Mouse (Mus musculus): ENCODE measurements at regions not wholly inside any gene's neighbourhood (a gene's known extent, or its start where the extent isn't known, plus 50 kb on each side); places are given as distances from the start of the nearest gene placed in this dataset.

DNA sequence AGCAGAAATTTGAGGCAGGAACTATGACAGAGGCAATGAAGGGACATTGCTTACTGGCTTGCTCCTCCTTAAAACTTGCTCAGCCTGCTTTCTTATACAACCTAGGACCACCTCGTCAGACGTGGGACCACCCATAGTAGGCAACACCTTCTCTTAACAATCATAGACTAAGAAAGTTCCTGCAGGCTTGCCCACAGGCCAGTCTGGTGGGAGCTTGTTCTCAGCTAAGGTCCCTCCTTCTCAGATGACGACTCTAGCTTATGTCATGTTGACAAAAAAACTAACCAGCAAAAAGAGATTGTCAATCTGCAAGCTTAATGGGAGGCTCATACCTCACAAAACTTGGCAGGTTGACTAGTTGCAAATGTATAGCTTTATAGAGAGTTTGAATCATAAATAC is 56.5 kb upstream of the Lsm6 start:
- no peak for DNase-seq (ENCODE audit: low spot score in 2 of 2)

DNA sequence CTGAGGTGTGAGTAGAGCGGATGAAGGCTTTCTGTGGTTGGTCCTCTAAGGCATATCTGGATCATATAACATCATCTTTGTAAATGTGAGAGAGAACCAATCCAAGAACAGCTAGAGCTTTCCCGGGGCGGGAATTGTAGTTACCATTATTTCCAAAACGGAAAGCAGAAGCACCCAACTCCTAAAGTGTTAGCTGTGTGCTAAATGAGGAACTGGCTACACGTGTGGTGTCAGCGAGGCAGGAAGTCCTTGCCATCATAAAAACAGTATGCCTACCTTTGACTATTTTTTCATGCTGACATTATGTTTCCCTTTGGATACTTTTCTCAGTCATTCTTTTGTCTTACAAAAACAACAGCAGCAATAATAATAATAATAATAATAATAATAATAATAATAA is 68.8 kb upstream of the Lsm6 start:
- no peak for DNase-seq (ENCODE audit: low spot score in 2 of 2)

GRCm38 (mm10) chr8:78890571-78890970 is 69.6 kb upstream of the Lsm6 start:
- DNase-seq (ENCODE audit: low spot score in 2 of 2) = no peak

DNA sequence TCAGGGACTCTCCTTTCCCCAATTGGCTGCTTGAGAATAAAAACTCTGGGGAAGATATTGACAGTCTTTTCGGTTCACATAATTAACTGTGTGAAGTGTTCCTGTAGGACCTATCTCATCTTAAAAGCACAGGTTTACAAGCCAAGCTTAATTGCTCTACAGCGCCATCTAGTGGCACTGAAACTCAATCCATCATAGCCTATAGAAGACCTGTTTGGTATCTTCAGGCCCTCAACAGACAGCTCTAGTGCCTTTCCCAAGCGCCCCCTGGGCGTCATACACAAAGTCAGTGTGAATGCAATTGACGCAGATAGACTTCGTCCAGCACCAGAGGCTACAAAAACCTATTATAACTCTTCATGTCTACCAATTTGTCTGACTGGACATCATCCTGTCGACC is 78.9 kb upstream of the Lsm6 start:
- DNase-seq (ENCODE audit: low spot score in 2 of 2) = peak; percentile 14

DNA sequence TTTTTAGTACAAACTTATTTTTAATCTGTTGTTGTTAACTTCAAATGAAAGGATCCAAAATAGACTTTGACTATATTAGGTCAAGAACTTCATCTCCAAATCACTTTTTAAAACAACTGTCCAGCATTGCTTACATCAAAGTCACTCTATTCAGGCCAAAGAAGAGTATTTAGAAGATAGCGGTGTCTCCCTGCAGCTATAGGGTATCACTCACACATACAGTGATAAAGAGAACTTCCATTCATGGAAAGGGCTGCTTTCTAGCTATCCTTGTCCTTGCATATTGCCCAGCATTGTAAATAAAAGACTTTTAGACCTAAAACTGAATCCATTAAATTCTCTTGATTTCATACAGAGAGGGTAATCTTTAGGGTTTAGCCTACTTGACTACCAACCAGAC is 82.1 kb upstream of the Lsm6 start:
- DNase-seq (ENCODE audit: low spot score in 2 of 2) = no peak

DNA sequence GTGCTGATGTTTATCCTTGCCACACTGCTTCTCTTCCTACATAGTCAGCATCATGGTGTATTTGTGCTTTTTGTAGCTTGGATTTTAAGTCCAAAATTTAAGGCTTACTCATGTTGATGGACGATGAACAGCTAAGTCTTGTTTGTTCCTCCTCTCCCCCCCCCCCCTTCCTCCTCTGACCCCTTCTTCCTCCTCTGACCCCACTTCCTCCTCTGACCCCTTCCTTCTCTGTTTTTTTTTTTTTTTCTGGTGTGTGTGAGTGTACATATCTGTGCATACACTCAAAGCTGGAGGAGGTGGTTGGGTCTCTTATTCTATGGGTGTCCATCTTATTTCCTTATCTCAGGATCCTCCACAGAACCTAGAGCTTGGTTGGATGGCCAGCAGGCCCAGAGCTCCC is 87.0 kb upstream of the Lsm6 start:
- DNase-seq (ENCODE audit: low spot score in 2 of 2) = no peak

GRCm38 (mm10) chr8:78911288-78911873 is 90.4 kb upstream of the Lsm6 start:
- no peak for DNase-seq (ENCODE audit: low spot score in 2 of 2)

DNA sequence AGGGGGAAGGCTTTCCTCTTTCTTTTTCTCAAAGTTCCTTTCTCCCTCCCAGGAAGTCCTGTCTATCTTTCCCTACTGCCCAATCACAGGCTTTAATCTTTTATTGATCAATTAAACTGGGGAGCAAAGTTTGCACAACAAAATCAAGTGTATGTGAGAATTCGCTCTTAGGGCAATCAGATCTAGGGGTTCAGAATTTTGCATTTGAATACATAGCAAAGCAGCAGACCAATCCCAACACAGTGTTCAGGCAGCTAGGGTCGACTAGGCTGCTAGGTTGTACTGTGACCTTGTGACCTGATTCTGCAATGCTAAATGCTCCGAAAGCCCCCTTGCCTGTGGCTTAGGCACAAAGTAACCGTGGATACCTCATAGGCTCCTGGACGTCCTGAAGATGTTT is 91.5 kb upstream of the Lsm6 start:
- no peak for DNase-seq (ENCODE audit: low spot score in 2 of 2)

DNA sequence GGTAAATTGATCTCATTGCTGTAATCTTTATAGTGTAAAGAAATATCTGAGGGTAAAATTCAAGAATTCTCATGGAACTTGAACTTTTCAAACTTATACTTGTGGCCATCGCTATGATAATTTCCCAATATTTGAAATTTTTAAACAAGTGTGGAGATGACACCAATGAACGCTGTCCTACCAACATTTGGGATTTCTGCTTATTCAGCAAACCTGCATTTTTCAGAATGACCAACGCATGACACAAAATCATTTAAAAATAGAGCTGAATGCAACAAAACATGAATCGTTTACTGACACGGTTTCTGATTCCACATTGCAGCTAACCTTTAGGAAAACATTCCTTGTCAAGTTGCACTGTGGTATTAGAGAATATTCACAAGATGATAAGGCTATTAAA is 92.9 kb upstream of the Lsm6 start:
- no peak for DNase-seq (ENCODE audit: low spot score in 2 of 2)

DNA sequence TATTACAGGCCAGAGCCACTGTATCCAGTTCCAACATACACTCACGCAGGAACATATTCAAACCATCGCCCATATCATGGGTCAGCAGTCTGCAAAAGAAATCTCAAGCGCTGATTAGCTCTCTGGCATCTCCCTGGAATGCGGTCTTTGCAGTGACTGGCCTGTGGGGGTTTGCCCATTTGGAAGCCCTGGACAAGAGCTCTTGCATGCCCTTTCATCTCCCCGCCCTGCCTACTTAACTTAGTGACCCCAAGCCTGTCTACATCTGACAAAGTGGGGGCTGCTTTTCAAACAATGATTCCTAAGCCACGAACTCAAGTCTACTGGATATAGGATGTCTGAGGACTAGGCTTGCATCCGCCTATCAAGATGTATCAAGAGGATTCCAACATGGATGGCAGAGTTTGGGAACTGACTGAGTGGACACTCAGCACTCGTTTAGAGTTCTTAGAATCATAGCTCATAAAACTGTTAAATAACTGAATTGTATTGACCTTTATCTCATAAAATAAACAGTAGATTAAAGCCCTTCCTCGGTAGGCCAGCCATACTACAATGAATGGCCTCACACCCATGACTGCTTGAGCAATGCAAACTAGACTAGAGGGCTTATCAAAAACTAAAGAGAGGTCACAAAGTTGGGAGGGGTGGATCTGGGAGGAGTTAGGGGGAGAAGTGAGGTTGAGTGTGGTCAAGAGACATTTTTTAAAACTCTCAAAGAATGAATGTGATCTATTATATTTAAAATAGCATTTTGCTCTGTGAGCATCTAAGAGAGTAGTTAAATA is 97.4 kb upstream of the Zfp827 start:
- no peak for DNase-seq (ENCODE audit: low spot score in 2 of 2)

DNA sequence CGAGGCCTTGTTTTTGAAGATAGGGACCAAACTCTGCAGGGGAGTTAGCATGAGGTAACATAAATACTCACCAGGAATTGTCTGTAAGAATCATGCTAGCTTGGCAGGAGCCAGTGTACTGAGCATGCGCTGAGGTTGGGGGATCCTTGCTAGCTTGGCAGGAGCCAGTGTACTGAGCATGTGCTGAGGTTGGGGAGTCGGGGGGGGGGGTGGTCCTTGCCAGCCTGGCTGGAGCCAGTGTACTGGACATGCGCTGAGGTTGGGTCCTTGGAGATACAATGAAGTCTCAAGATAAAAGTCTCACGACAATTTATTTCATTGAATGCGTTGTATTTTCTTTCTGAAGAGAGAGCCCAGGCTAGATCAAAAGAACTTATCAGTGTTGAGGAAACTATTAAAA is 96.2 kb upstream of the Zfp827 start:
- no peak for DNase-seq (ENCODE audit: low spot score in 2 of 2)

DNA sequence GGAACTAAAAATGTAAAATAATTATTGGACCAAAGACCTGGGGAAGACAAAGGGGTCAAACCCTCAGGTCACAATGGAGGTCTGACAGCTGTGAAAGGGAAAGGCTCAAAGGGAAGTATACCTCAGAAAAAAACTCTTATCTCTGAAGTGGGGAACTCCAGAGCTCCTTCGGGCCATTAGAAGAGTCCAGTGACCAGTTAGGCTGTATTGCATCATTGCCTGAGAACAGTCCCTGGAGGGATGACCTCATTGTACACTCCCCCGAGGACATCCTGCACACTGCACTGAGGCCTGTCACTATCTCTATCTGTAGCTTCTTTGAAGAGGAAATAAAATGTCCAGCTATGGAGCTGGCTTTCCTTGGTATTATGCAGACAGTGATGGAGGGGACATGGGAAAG is 88.2 kb upstream of the Zfp827 start:
- no peak for DNase-seq (ENCODE audit: low spot score in 2 of 2)

DNA sequence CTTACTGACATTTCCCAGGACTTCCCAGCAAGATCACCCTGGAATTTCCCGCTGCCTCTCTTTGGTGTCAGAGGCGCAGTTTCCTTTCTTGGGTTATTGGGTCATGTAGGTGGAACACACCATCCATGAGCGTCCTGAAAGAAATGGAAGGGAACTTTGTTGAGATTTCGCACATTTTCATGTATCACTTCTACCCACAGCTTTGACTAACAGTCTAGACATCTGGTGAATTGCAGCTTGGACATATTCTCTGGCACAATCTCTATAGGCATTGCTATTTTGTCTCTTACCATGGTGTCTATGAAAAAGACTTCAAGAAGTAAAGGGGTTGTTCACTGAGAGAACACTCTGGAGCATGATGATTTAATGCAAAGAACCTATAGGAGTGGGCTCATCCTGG is 86.7 kb upstream of the Zfp827 start:
- DNase-seq (ENCODE audit: low spot score in 2 of 2) = no peak

GRCm38 (mm10) chr8:78944367-78944766 is 83.9 kb upstream of the Zfp827 start:
- DNase-seq (ENCODE audit: low spot score in 2 of 2) = no peak

DNA sequence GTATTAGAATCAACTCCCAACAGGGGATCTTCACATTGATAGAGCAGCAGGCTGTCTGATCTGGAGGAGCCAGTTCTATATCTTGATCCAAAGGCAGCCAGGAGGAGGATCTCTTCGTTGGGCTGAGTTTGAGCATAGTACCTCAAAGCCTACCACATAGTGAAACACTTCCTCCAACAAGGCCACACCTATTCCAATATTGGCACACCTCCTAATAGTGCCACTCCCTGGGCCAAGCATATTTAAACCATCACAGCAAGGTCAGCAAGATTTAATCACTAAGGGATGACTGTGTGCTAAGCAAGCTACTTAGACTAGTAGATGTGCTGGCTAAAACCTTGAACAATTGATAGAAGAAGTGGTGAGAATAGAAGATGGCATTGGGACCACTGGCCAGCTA is 82.6 kb upstream of the Zfp827 start:
- DNase-seq (ENCODE audit: low spot score in 2 of 2) = no peak

GRCm38 (mm10) chr8:78946085-78946484 is 82.2 kb upstream of the Zfp827 start:
- no peak for DNase-seq (ENCODE audit: low spot score in 2 of 2)

GRCm38 (mm10) chr8:78975034-78975433 is 53.2 kb upstream of the Zfp827 start:
- DNase-seq (ENCODE audit: low spot score in 2 of 2) = no peak

Data from gastrocnemius, adult 8-10 months (tissue).